Mouse (Mus musculus): Measurements from ENCODE around the gene H2-D1. TPM values are rescaled to one million over a fixed set of nuclear protein-coding genes. Genes with fewer than 3 reads are reported as not detected.
A peak's percentile ranks its signal among the peaks of the same experiment; 100 is the strongest.
"Not testable (repeated sequence)": the region's sequence is repeated elsewhere in the genome, so short reads cannot be mapped to it uniquely, and the experiment has no call there.

Gene H2-D1
- polyA plus RNA-seq, 1 experiment from 2014 or later: 134 TPM

GRCm38 (mm10) chr17:35226561-35227046 is 35.9 kb upstream of the H2-D1 start:
- no peaks in the 10 kb centered on the region for H3K27me3 ChIP-seq (replicated peaks; ENCODE audit: control insufficient read depth, insufficient read depth, low read length)
- WGBS: 89% methylated on average over 14 of the region's 14 CpGs
- no peak for ATAC-seq

GRCm38 (mm10) chr17:35231022-35231421 is 31.5 kb upstream of the H2-D1 start:
- Histone ChIP-seq H3K9ac (ENCODE audit: low read depth, low read length) (no peak overlapping the region), H3K4me2 (ENCODE audit: low read length) (no peak overlapping the region), H3K36me3 (ENCODE audit: control insufficient read depth, insufficient read depth, low read length) (peaks cover 16% of the 10 kb centered on the region), H3K9me3 (ENCODE audit: control insufficient read depth, low read length) (no peaks in the 10 kb centered on the region), H3K4me1 (ENCODE audit: control insufficient read depth, insufficient read depth, low read depth, low read length) (peaks cover 16% of the 10 kb centered on the region), H3K4me3 (ENCODE audit: low read length) (no peak overlapping the region), H3K27me3 (replicated peaks; ENCODE audit: control insufficient read depth, insufficient read depth, low read length) (no peaks in the 10 kb centered on the region), H3K27ac (ENCODE audit: low read depth, low read length) (no peak overlapping the region)
- no peak for ATAC-seq
- WGBS: 92% methylated on average over 10 of the region's 10 CpGs

More at GRCm38 (mm10) chr17:35226561-35227046, 35.9 kb upstream of the H2-D1 start:
- no peak overlapping the region for H3K4me3 ChIP-seq (ENCODE audit: low read length)
- no peaks in the 10 kb centered on the region for H3K9me3 ChIP-seq (ENCODE audit: control insufficient read depth, low read length)
- no peaks in the 10 kb centered on the region; the same call in none of the 2 replicates for H3K4me1 ChIP-seq (ENCODE audit: control insufficient read depth, insufficient read depth, low read depth, low read length)
- no peak overlapping the region for H3K27ac ChIP-seq (ENCODE audit: low read depth, low read length)
- H3K36me3 ChIP-seq (ENCODE audit: control insufficient read depth, insufficient read depth, low read length): peaks cover 16% of the 10 kb centered on the region
- H3K4me2 ChIP-seq (ENCODE audit: low read length): no peak overlapping the region
- no peak overlapping the region for H3K9ac ChIP-seq (ENCODE audit: low read depth, low read length)

- ATAC-seq: no peak
- WGBS: 11% methylated on average over 12 of the region's 12 CpGs
- peaks cover 22% of the 10 kb centered on the region for H3K4me1 ChIP-seq (ENCODE audit: control insufficient read depth, insufficient read depth, low read depth, low read length)
- peaks cover 16% of the 10 kb centered on the region for H3K36me3 ChIP-seq (ENCODE audit: control insufficient read depth, insufficient read depth, low read length)
- H3K4me2 ChIP-seq (ENCODE audit: low read length): peak overlapping the region; percentile 39
- peak overlapping the region; percentile 11; the same call in 1 of the 2 replicates for H3K9ac ChIP-seq (ENCODE audit: low read depth, low read length)
- no peaks in the 10 kb centered on the region for H3K9me3 ChIP-seq (ENCODE audit: control insufficient read depth, low read length)
- H3K27me3 ChIP-seq (replicated peaks; ENCODE audit: control insufficient read depth, insufficient read depth, low read length): no peaks in the 10 kb centered on the region
- H3K27ac ChIP-seq (ENCODE audit: low read depth, low read length): no peak overlapping the region
- no peak overlapping the region for H3K4me3 ChIP-seq (ENCODE audit: low read length)
Observed at GRCm38 (mm10) chr17:35232043-35232442, 30.5 kb upstream of the H2-D1 start.

- H3K27ac ChIP-seq (ENCODE audit: low read depth, low read length): no peak overlapping the region
- H3K4me2 ChIP-seq (ENCODE audit: low read length): no peak overlapping the region
- ATAC-seq: no peak
- peaks cover 14% of the 10 kb centered on the region for H3K36me3 ChIP-seq (ENCODE audit: control insufficient read depth, insufficient read depth, low read length)
- no peak overlapping the region for H3K9ac ChIP-seq (ENCODE audit: low read depth, low read length)
- 84% methylated on average over 5 of the region's 5 CpGs for WGBS
- peaks cover 27% of the 10 kb centered on the region for H3K4me1 ChIP-seq (ENCODE audit: control insufficient read depth, insufficient read depth, low read depth, low read length)
- H3K9me3 ChIP-seq (ENCODE audit: control insufficient read depth, low read length): no peaks in the 10 kb centered on the region
- H3K27me3 ChIP-seq (replicated peaks; ENCODE audit: control insufficient read depth, insufficient read depth, low read length): no peaks in the 10 kb centered on the region
- H3K4me3 ChIP-seq (ENCODE audit: low read length): no peak overlapping the region
Observed at GRCm38 (mm10) chr17:35232659-35233058, 29.9 kb upstream of the H2-D1 start.

- peak within 1 kb of the TSS; percentile 54 for H3K4me3 ChIP-seq (ENCODE audit: low read length)
- H3K9me3 ChIP-seq (ENCODE audit: control insufficient read depth, low read length): no peaks in the 10 kb centered on the region
- peak within 1 kb of the TSS; percentile 75; the same call in 1 of the 2 replicates for H3K9ac ChIP-seq (ENCODE audit: low read depth, low read length)
- peak within 1 kb of the TSS; percentile 89 for H3K4me2 ChIP-seq (ENCODE audit: low read length)
- H3K4me1 ChIP-seq (ENCODE audit: control insufficient read depth, insufficient read depth, low read depth, low read length): peaks cover 28% of the 10 kb centered on the region
- ATAC-seq: no peak
- no peak within 1 kb of the TSS for H3K27ac ChIP-seq (ENCODE audit: low read depth, low read length)
- H3K36me3 ChIP-seq (ENCODE audit: control insufficient read depth, insufficient read depth, low read length): peaks cover 13% of the 10 kb centered on the region; the same call in 1 of the 2 replicates
- WGBS: 74% methylated on average over 18 of the region's 18 CpGs
- no peaks in the 10 kb centered on the region for H3K27me3 ChIP-seq (replicated peaks; ENCODE audit: control insufficient read depth, insufficient read depth, low read length)
Observed at GRCm38 (mm10) chr17:35233114-35233980, 29.2 kb upstream of the H2-D1 start, which contains the start of gene Atp6v1g2. Gene Atp6v1g2 (plus strand): TSS chr17:35233660.

GRCm38 (mm10) chr17:35234090-35234489 is 28.4 kb upstream of the H2-D1 start:
- H3K9ac ChIP-seq (ENCODE audit: low read depth, low read length); ATAC-seq; H3K27me3 ChIP-seq (replicated peaks; ENCODE audit: control insufficient read depth, insufficient read depth, low read length); H3K9me3 ChIP-seq (ENCODE audit: control insufficient read depth, low read length); H3K27ac ChIP-seq (ENCODE audit: low read depth, low read length); H3K36me3 ChIP-seq (ENCODE audit: control insufficient read depth, insufficient read depth, low read length); H3K4me3 ChIP-seq (ENCODE audit: low read length); H3K4me2 ChIP-seq (ENCODE audit: low read length): not testable (repeated sequence)
- peaks cover 28% of the 10 kb centered on the region for H3K4me1 ChIP-seq (ENCODE audit: control insufficient read depth, insufficient read depth, low read depth, low read length)
- 81% methylated on average over 7 of the region's 7 CpGs for WGBS

- Histone ChIP-seq H3K36me3 (ENCODE audit: control insufficient read depth, insufficient read depth, low read length) (peaks cover 6% of the 10 kb centered on the region; the same call in 1 of the 2 replicates), H3K4me1 (ENCODE audit: control insufficient read depth, insufficient read depth, low read depth, low read length) (peaks cover 28% of the 10 kb centered on the region), H3K4me3 (ENCODE audit: low read length) (peak overlapping the region; percentile 54), H3K4me2 (ENCODE audit: low read length) (peak overlapping the region; percentile 89), H3K27me3 (replicated peaks; ENCODE audit: control insufficient read depth, insufficient read depth, low read length) (no peaks in the 10 kb centered on the region), H3K9ac (ENCODE audit: low read depth, low read length) (peak overlapping the region; percentile 75), H3K27ac (ENCODE audit: low read depth, low read length) (peak overlapping the region; percentile 95), H3K9me3 (ENCODE audit: control insufficient read depth, low read length) (no peaks in the 10 kb centered on the region)
- 3% methylated on average over 31 of the region's 31 CpGs for WGBS
- no peak for ATAC-seq
Observed at GRCm38 (mm10) chr17:35234903-35235302, 27.6 kb upstream of the H2-D1 start.

- peak within 1 kb of the TSS; percentile 75 for H3K9ac ChIP-seq (ENCODE audit: low read depth, low read length)
- peaks cover 34% of the 10 kb centered on the region for H3K4me1 ChIP-seq (ENCODE audit: control insufficient read depth, insufficient read depth, low read depth, low read length)
- no peaks in the 10 kb centered on the region for H3K9me3 ChIP-seq (ENCODE audit: control insufficient read depth, low read length)
- H3K27ac ChIP-seq (ENCODE audit: low read depth, low read length): peak within 1 kb of the TSS; percentile 95
- H3K36me3 ChIP-seq (ENCODE audit: control insufficient read depth, insufficient read depth, low read length): peaks cover 6% of the 10 kb centered on the region; the same call in 1 of the 2 replicates
- ATAC-seq: peak; percentile 84
- peak within 1 kb of the TSS; percentile 54 for H3K4me3 ChIP-seq (ENCODE audit: low read length)
- 0% methylated on average over 35 of the region's 35 CpGs for WGBS
- peak within 1 kb of the TSS; percentile 89 for H3K4me2 ChIP-seq (ENCODE audit: low read length)
- H3K27me3 ChIP-seq (replicated peaks; ENCODE audit: control insufficient read depth, insufficient read depth, low read length): no peaks in the 10 kb centered on the region
Observed at GRCm38 (mm10) chr17:35235614-35236389, 26.7 kb upstream of the H2-D1 start, which contains the start of gene Nfkbil1. Gene Nfkbil1 (minus strand): TSS chr17:35235792.

All from hindbrain, embryonic 16.5 days (tissue).